Mouse (Mus musculus): Measurements from ENCODE around the gene Trappc12.
A peak's percentile ranks its signal among the peaks of the same experiment; 100 is the strongest.

Trappc12 gene

GRCm38 (mm10) chr12:28750021-28750633, at the start of gene Trappc12:
TSS of gene Trappc12 (minus strand) at chr12:28750472.
- DNase-seq (ENCODE audit: low spot score): peak; percentile 78

GRCm38 (mm10) chr12:28799798-28800411, 49.6 kb upstream of the Trappc12 start:
- no peak for DNase-seq (ENCODE audit: low spot score)

- no peak for DNase-seq (ENCODE audit: low spot score)
These were observed 46.7 kb upstream of the Trappc12 start for GRCm38 (mm10) chr12:28796881-28797420.

GRCm38 (mm10) chr12:28795041-28795440, 44.8 kb upstream of the Trappc12 start:
- no peak for DNase-seq (ENCODE audit: low spot score)

- DNase-seq (ENCODE audit: low spot score): peak; percentile 47
These were observed 43.4 kb upstream of the Trappc12 start for GRCm38 (mm10) chr12:28793715-28794114.

GRCm38 (mm10) chr12:28792613-28793012, 42.3 kb upstream of the Trappc12 start:
- DNase-seq (ENCODE audit: low spot score): no peak

GRCm38 (mm10) chr12:28786310-28786709, 36.0 kb upstream of the Trappc12 start:
- DNase-seq (ENCODE audit: low spot score): no peak

- DNase-seq (ENCODE audit: low spot score): no peak
These were observed 35.0 kb upstream of the Trappc12 start for GRCm38 (mm10) chr12:28785299-28785698.

- no peak for DNase-seq (ENCODE audit: low spot score)
These were observed 34.6 kb upstream of the Trappc12 start for GRCm38 (mm10) chr12:28784864-28785263.

GRCm38 (mm10) chr12:28784355-28784754, 34.1 kb upstream of the Trappc12 start:
- peak; percentile 29 for DNase-seq (ENCODE audit: low spot score)

- no peak for DNase-seq (ENCODE audit: low spot score)
These were observed 32.4 kb upstream of the Trappc12 start for GRCm38 (mm10) chr12:28782637-28783036.

GRCm38 (mm10) chr12:28780180-28780579, 29.9 kb upstream of the Trappc12 start:
- no peak for DNase-seq (ENCODE audit: low spot score)

GRCm38 (mm10) chr12:28775627-28776026, 25.4 kb upstream of the Trappc12 start:
- no peak for DNase-seq (ENCODE audit: low spot score)

GRCm38 (mm10) chr12:28775120-28775519, 24.8 kb upstream of the Trappc12 start:
- no peak for DNase-seq (ENCODE audit: low spot score)

GRCm38 (mm10) chr12:28773815-28774214, 23.5 kb upstream of the Trappc12 start:
- DNase-seq (ENCODE audit: low spot score): no peak

GRCm38 (mm10) chr12:28769953-28770352, 19.7 kb upstream of the Trappc12 start:
- no peak for DNase-seq (ENCODE audit: low spot score)

- DNase-seq (ENCODE audit: low spot score): no peak
These were observed 5.7 kb upstream of the Trappc12 start for GRCm38 (mm10) chr12:28756019-28756418.

- peak; percentile 88 for DNase-seq (ENCODE audit: low spot score)
These were observed 1.4 kb upstream of the Trappc12 start, which contains the start of gene Eipr1 for GRCm38 (mm10) chr12:28751508-28752263. TSS of gene Eipr1 (plus strand) at chr12:28751803.

GRCm38 (mm10) chr12:28750876-28751275, 604 bp upstream of the Trappc12 start:
- no peak for DNase-seq (ENCODE audit: low spot score)

- DNase-seq (ENCODE audit: low spot score): no peak
These were observed 6.9 kb downstream of the Trappc12 start for GRCm38 (mm10) chr12:28743328-28743727.

- DNase-seq (ENCODE audit: low spot score): no peak
These were observed 15.0 kb downstream of the Trappc12 start for GRCm38 (mm10) chr12:28735293-28735692.

- DNase-seq (ENCODE audit: low spot score): no peak
These were observed 16.0 kb downstream of the Trappc12 start for GRCm38 (mm10) chr12:28734271-28734670.

Measured in left cerebral cortex, adult 11 months (tissue).